ENCODE assay signal across 13 mouse cellular contexts in the genomic region with DNA sequence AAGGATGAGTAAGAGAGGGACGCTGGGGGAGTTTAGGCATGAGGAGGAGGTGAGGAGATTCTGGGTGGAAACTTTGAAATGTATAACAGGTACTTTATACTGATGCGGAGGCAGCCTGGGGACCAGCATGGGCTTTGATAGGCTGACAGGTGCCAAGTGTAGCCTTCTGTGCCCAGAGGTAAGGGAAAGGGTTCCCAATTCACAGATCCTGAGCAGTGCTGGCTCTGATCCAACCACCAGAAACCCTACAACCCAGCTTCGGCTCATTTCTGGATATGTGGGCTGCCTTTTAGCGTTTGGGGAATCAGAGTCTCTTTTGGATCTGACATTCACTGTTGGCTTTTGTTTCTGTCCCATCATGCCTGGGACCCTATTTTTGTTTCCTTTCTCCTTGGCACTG. TPM values are rescaled to one million over a fixed set of nuclear protein-coding genes. Genes with fewer than 3 reads are reported as not detected.
A peak's percentile ranks its signal among the peaks of the same experiment; 100 is the strongest.
DNase-seq lines count a peak whose midpoint lies in the region; ATAC-seq and TF ChIP-seq lines count a peak whose summit lies in the region.
"Had no signal": no experiment of that assay in that cellular context is flagged by ENCODE, and none has a peak within 500 bp of the region (broad histone marks: within the 10 kb centered on the region; RNA-seq: fewer than 3 reads in every experiment).

No protein-coding gene starts in this region.

- H3K4me3 ChIP-seq in forebrain, postnatal 0 days (ENCODE audit: low read depth, low read length): no peak overlapping the region
- no peak overlapping the region for H3K4me3 ChIP-seq in forebrain, embryonic 12.5 days (replicated peaks)
- no peak overlapping the region for H3K4me3 ChIP-seq in hindbrain, embryonic 10.5 days
- H3K4me3 ChIP-seq in hindbrain, embryonic 12.5 days: no peak overlapping the region
- H3K4me3 ChIP-seq in MEL (ENCODE audit: control insufficient read depth in 1 of 2, insufficient read depth in 1 of 2, low read depth in 2 of 2, low read length in 2 of 2): no peak overlapping the region
- no peak overlapping the region for H3K4me3 ChIP-seq in limb, embryonic 10.5 days
- no peak overlapping the region for H3K4me3 ChIP-seq in lung, postnatal 0 days (ENCODE audit: low read depth, low read length)
- H3K4me3 ChIP-seq: myocyte had no signal

- H3K36me3 ChIP-seq in forebrain, postnatal 0 days (ENCODE audit: insufficient read depth): no peaks in the 10 kb centered on the region
- H3K36me3 ChIP-seq in forebrain, embryonic 12.5 days (replicated peaks): no peaks in the 10 kb centered on the region
- no peaks in the 10 kb centered on the region for H3K36me3 ChIP-seq in hindbrain, embryonic 10.5 days
- no peaks in the 10 kb centered on the region for H3K36me3 ChIP-seq in hindbrain, embryonic 12.5 days
- peaks cover 0 to 7% of the 10 kb centered on the region in 2 experiments; a peak in 2 of 4 replicates for H3K36me3 ChIP-seq in MEL (ENCODE audit: control insufficient read depth in 1 of 2, insufficient read depth in 2 of 2, low read length in 2 of 2)
- no peaks in the 10 kb centered on the region for H3K36me3 ChIP-seq in limb, embryonic 10.5 days
- H3K36me3 ChIP-seq in lung, postnatal 0 days (ENCODE audit: insufficient read depth, low read length): no peaks in the 10 kb centered on the region
- H3K36me3 ChIP-seq: liver, embryonic 13.5 days had no signal

- no peaks in the 10 kb centered on the region for H3K27me3 ChIP-seq in forebrain, postnatal 0 days (ENCODE audit: insufficient read depth, low read length)
- no peaks in the 10 kb centered on the region for H3K27me3 ChIP-seq in forebrain, embryonic 12.5 days
- peaks cover 5% of the 10 kb centered on the region; the same call in 1 of the 2 replicates for H3K27me3 ChIP-seq in hindbrain, embryonic 10.5 days (ENCODE audit: insufficient read depth, poor library complexity, severe bottlenecking)
- H3K27me3 ChIP-seq in hindbrain, embryonic 12.5 days: no peaks in the 10 kb centered on the region
- no peaks in the 10 kb centered on the region for H3K27me3 ChIP-seq in MEL (ENCODE audit: control insufficient read depth in 1 of 2, insufficient read depth in 2 of 2, low read length in 2 of 2)
- H3K27me3 ChIP-seq in limb, embryonic 10.5 days (ENCODE audit: low read depth, poor library complexity, severe bottlenecking): no peaks in the 10 kb centered on the region
- no peaks in the 10 kb centered on the region for H3K27me3 ChIP-seq in lung, postnatal 0 days (replicated peaks; ENCODE audit: insufficient read depth, low read length)
- H3K27me3 ChIP-seq: liver, embryonic 13.5 days had no signal

- 27% methylated on average over 4 of the region's 4 CpGs for WGBS in forebrain, postnatal 0 days
- WGBS in forebrain, embryonic 12.5 days: 45% methylated on average over 4 of the region's 4 CpGs
- WGBS in hindbrain, embryonic 10.5 days: 53% methylated on average over 4 of the region's 4 CpGs
- WGBS in hindbrain, embryonic 12.5 days: 41% methylated on average over 4 of the region's 4 CpGs
- WGBS in limb, embryonic 10.5 days: 41% methylated on average over 4 of the region's 4 CpGs
- WGBS in lung, postnatal 0 days: 36% methylated on average over 4 of the region's 4 CpGs

- no peak overlapping the region for H3K4me2 ChIP-seq in forebrain, postnatal 0 days (ENCODE audit: low read depth)
- H3K4me2 ChIP-seq in forebrain, embryonic 12.5 days: no peak overlapping the region
- no peak overlapping the region for H3K4me2 ChIP-seq in hindbrain, embryonic 12.5 days (replicated peaks)
- no peak overlapping the region for H3K4me2 ChIP-seq in lung, postnatal 0 days (replicated peaks; ENCODE audit: low read depth, low read length)

- no peak for TF ChIP-seq EP300 in MEL (IDR thresholded peaks at IDR 0.05; ENCODE audit: low read depth in 1 of 2, low read length in 2 of 2)
- TF ChIP-seq EP300 in lung, postnatal 0 days (IDR thresholded peaks at IDR 0.05): no peak

- no peak overlapping the region for H3K9ac ChIP-seq in forebrain, postnatal 0 days
- no peak overlapping the region for H3K9ac ChIP-seq in forebrain, embryonic 12.5 days
- H3K9ac ChIP-seq in hindbrain, embryonic 12.5 days: no peak overlapping the region
- H3K9ac ChIP-seq in MEL (ENCODE audit: control insufficient read depth, low read depth, low read length, poor library complexity, severe bottlenecking): no peak overlapping the region
- H3K9ac ChIP-seq in lung, postnatal 0 days (replicated peaks; ENCODE audit: low read depth): no peak overlapping the region

- no peaks in the 10 kb centered on the region for H3K79me2 ChIP-seq in MEL (ENCODE audit: control insufficient read depth, insufficient read depth, low read length, poor library complexity)

- TF ChIP-seq POLR2A in MEL (IDR thresholded peaks at IDR 0.05; ENCODE audit: control insufficient read depth in 1 of 2, insufficient read depth in 1 of 2, low read depth in 1 of 2, low read length in 2 of 2, poor library complexity in 1 of 2): no peak

- TF ChIP-seq RAD21 in MEL (IDR thresholded peaks at IDR 0.05; ENCODE audit: low read depth, low read length): no peak

- no peak overlapping the region for H3K27ac ChIP-seq in forebrain, postnatal 0 days (ENCODE audit: low read depth, low read length)
- no peak overlapping the region for H3K27ac ChIP-seq in forebrain, embryonic 12.5 days
- H3K27ac ChIP-seq in hindbrain, embryonic 10.5 days: peak overlapping the region; percentile 92; the same call in 1 of the 2 replicates
- no peak overlapping the region for H3K27ac ChIP-seq in hindbrain, embryonic 12.5 days
- H3K27ac ChIP-seq in MEL (ENCODE audit: control insufficient read depth, low read depth, low read length): peak overlapping the region; percentile 27; the same call in 1 of the 2 replicates
- peak overlapping the region; percentile 92 for H3K27ac ChIP-seq in limb, embryonic 10.5 days
- H3K27ac ChIP-seq in lung, postnatal 0 days (ENCODE audit: low read length): no peak overlapping the region

- no peak for ATAC-seq in forebrain, postnatal 0 days
- no peak for ATAC-seq in forebrain, embryonic 12.5 days (ENCODE audit: low FRiP score)
- ATAC-seq in hindbrain, embryonic 12.5 days (ENCODE audit: low FRiP score): no peak
- ATAC-seq in lung, postnatal 0 days: no peak

- 0 out of 2 replicates have a peak, but pooled peaks cover 5% of the 10 kb centered on the region for H3K4me1 ChIP-seq in forebrain, postnatal 0 days (ENCODE audit: insufficient read depth)
- peaks cover 23% of the 10 kb centered on the region for H3K4me1 ChIP-seq in forebrain, embryonic 12.5 days
- peaks cover 30% of the 10 kb centered on the region for H3K4me1 ChIP-seq in hindbrain, embryonic 10.5 days (replicated peaks)
- H3K4me1 ChIP-seq in hindbrain, embryonic 12.5 days: peaks cover 21% of the 10 kb centered on the region
- peaks cover 0 to 27% of the 10 kb centered on the region in 2 experiments; a peak in 2 of 4 replicates for H3K4me1 ChIP-seq in MEL (ENCODE audit: control insufficient read depth in 1 of 2, insufficient read depth in 2 of 2, low read length in 2 of 2)
- peaks cover 38% of the 10 kb centered on the region for H3K4me1 ChIP-seq in limb, embryonic 10.5 days
- H3K4me1 ChIP-seq in lung, postnatal 0 days (ENCODE audit: insufficient read depth, low read depth, low read length): peaks cover 7% of the 10 kb centered on the region; the same call in 1 of the 2 replicates

- no peak for TF ChIP-seq CTCF in forebrain, postnatal 0 days (IDR thresholded peaks at IDR 0.05; ENCODE audit: low read depth)
- TF ChIP-seq CTCF in MEL (IDR thresholded peaks at IDR 0.05 in 2 of 3, conservative IDR thresholded peaks at IDR 0.05 in 1 of 3; ENCODE audit: control insufficient read depth in 1 of 3, insufficient read depth in 1 of 3, low read depth in 2 of 3, low read length in 3 of 3, poor library complexity in 1 of 3, severe bottlenecking in 1 of 3): no peak
- no peak for TF ChIP-seq CTCF in lung, postnatal 0 days (IDR thresholded peaks at IDR 0.05)

- peak; percentile 21 for DNase-seq in forebrain, postnatal 0 days
- DNase-seq in hindbrain, embryonic 10.5 days (ENCODE audit: low spot score): no peak
- DNase-seq in MEL (ENCODE audit: low read depth, low spot score): peak; percentile 20
- DNase-seq in limb, embryonic 10.5 days (ENCODE audit: low spot score): no peak
- DNase-seq in lung, postnatal 0 days (ENCODE audit: low spot score): no peak
- DNase-seq: kidney, adult 2 months; liver, embryonic 13.5 days; right cerebral cortex, postnatal 25 days; thymus, postnatal 25 days had no signal

- no peaks in the 10 kb centered on the region for H3K9me3 ChIP-seq in forebrain, postnatal 0 days (ENCODE audit: low read length)
- H3K9me3 ChIP-seq in forebrain, embryonic 12.5 days: no peaks in the 10 kb centered on the region
- no peaks in the 10 kb centered on the region for H3K9me3 ChIP-seq in hindbrain, embryonic 10.5 days
- no peaks in the 10 kb centered on the region for H3K9me3 ChIP-seq in hindbrain, embryonic 12.5 days (replicated peaks)
- H3K9me3 ChIP-seq in MEL (replicated peaks; ENCODE audit: insufficient read depth, low read length): no peaks in the 10 kb centered on the region
- no peaks in the 10 kb centered on the region for H3K9me3 ChIP-seq in limb, embryonic 10.5 days (replicated peaks)
- no peaks in the 10 kb centered on the region for H3K9me3 ChIP-seq in lung, postnatal 0 days (ENCODE audit: low read length)
- H3K9me3 ChIP-seq: liver, embryonic 13.5 days; megakaryocyte, embryonic 14.5 days had no signal

TF ChIP-seq in MEL, 35 proteins besides CTCF, POLR2A, EP300 and RAD21 (continues in another document):
- TF ChIP-seq ZNF384 (IDR thresholded peaks at IDR 0.05; ENCODE audit: low read depth, low read length) (no peak), E2F4 (IDR thresholded peaks at IDR 0.05; ENCODE audit: borderline replicate concordance, low read depth, low read length) (no peak), KAT2A (conservative IDR thresholded peaks at IDR 0.05; ENCODE audit: low read depth, low read length) (no peak), SMC3 (IDR thresholded peaks at IDR 0.05; ENCODE audit: low read depth, low read length) (no peak), ZKSCAN1 (IDR thresholded peaks at IDR 0.05; ENCODE audit: low read depth, low read length) (no peak), GATA1 (IDR thresholded peaks at IDR 0.05; ENCODE audit: low read depth, low read length) (no peak)

RNA-seq across cellular contexts. Expression of a gene that starts 43.0 kb away (rescaled TPM):
- total RNA-seq in forebrain, postnatal 0 days (2014; rRNA removed): 125 and 205 TPM in 2 replicates
- polyA plus RNA-seq in forebrain, postnatal 0 days (2015; fragmentation: Nextera tagmentation; extraction: Ambion mirVana): 277 and 303 TPM in 2 replicates
- polyA plus RNA-seq in forebrain, embryonic 12.5 days (2016; fragmentation: Nextera tagmentation; extraction: Ambion mirVana): 43.4 and 45.3 TPM in 2 replicates
- 26.3 and 43.3 TPM in 2 replicates for polyA plus RNA-seq in hindbrain, embryonic 10.5 days (2016; fragmentation: Nextera tagmentation; extraction: Ambion mirVana)
- 59.0 and 59.8 TPM in 2 replicates for polyA plus RNA-seq in hindbrain, embryonic 12.5 days (2016; fragmentation: Nextera tagmentation; extraction: Ambion mirVana)
- 0.26 and 0.42 TPM in 2 replicates for total RNA-seq in MEL (2012; rRNA removed)
- polyA plus RNA-seq in MEL (2012; ENCODE audit: insufficient read depth in 1 of 2, insufficient read length in 2 of 2, low read depth in 1 of 2, low replicate concordance in 2 of 2, missing spikeins in 1 of 2): under 1 TPM in 1 of 2 experiments, not detected in 1; 0.56 TPM
- 17.2 and 17.3 TPM in 2 replicates for polyA plus RNA-seq in limb, embryonic 10.5 days (2016; fragmentation: Nextera tagmentation; extraction: Ambion mirVana)
- polyA plus RNA-seq in lung, postnatal 0 days (2015; fragmentation: Nextera tagmentation; extraction: Ambion mirVana): 4.1 and 5.1 TPM in 2 replicates

Comparison
In these comparisons a context has a peak if more than half of its experiments do, and no peak if none do; other contexts are left out.
1. H3K27ac ChIP-seq: peak in hindbrain, embryonic 10.5 days (single experiment), MEL (single experiment) and limb, embryonic 10.5 days (single experiment); none in forebrain, postnatal 0 days (single experiment), forebrain, embryonic 12.5 days (single experiment), hindbrain, embryonic 12.5 days (single experiment) and lung, postnatal 0 days (single experiment).
2. DNase-seq: peak in forebrain, postnatal 0 days (single experiment) and MEL (single experiment); none in hindbrain, embryonic 10.5 days (single experiment), limb, embryonic 10.5 days (single experiment) and lung, postnatal 0 days (single experiment).